Mouse (Mus musculus) cerebellum, adult 2 months (tissue): ENCODE measurements around the gene Rpl13a.
A peak's percentile ranks its signal among the peaks of the same experiment; 100 is the strongest.

Experiments used
- CTCF ChIP-seq: fragments of 200-500 bp; IDR thresholded peaks from 2 replicates; pipeline ENCODE4 v1.5.1; 2011; ENCODE audit warnings: low read depth, mild to moderate bottlenecking, control low read depth, low read length, moderate library complexity, borderline replicate concordance; ENCODE audit not compliant: insufficient read depth
- POLR2A ChIP-seq: fragments of 200-500 bp; IDR thresholded peaks from 2 replicates; pipeline ENCODE4 v1.6.1; 2011; ENCODE audit warnings: low read length, control low read depth, borderline replicate concordance; ENCODE audit not compliant: insufficient read depth

DNA sequence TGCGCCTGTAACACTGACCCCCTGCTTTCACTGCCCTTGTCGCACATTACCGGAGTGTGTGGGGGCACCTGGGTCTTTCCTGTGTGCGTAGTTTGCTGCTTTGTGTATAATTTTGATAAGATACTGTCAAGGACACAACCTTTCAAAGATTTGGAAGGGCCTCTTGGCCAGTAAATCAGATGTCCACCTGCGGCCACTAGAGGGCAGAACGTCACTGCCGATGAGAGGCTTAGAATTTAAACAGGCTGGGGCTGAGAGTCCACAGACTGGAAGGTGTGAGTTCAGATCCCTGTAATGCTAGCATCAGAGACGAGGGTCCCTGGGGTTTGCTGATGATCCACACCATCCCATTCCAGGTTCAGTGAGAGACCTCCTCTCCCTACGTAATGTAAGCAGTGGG, 50.0 kb downstream of the Rpl13a start:
- no peak for TF ChIP-seq POLR2A
- peak; percentile 76 for TF ChIP-seq CTCF
